Mouse (Mus musculus) 416B (cell line): ENCODE results near the gene Phb2.
"Not testable (repeated sequence)": the region's sequence is repeated elsewhere in the genome, so short reads cannot be mapped to it uniquely, and the experiment has no call there.

Experiments
- DNase-seq: peaks from one replicate; pipeline ENCODE4 v3.0.0; 2011; ENCODE audit warnings: low read depth

The Phb2 gene

DNA sequence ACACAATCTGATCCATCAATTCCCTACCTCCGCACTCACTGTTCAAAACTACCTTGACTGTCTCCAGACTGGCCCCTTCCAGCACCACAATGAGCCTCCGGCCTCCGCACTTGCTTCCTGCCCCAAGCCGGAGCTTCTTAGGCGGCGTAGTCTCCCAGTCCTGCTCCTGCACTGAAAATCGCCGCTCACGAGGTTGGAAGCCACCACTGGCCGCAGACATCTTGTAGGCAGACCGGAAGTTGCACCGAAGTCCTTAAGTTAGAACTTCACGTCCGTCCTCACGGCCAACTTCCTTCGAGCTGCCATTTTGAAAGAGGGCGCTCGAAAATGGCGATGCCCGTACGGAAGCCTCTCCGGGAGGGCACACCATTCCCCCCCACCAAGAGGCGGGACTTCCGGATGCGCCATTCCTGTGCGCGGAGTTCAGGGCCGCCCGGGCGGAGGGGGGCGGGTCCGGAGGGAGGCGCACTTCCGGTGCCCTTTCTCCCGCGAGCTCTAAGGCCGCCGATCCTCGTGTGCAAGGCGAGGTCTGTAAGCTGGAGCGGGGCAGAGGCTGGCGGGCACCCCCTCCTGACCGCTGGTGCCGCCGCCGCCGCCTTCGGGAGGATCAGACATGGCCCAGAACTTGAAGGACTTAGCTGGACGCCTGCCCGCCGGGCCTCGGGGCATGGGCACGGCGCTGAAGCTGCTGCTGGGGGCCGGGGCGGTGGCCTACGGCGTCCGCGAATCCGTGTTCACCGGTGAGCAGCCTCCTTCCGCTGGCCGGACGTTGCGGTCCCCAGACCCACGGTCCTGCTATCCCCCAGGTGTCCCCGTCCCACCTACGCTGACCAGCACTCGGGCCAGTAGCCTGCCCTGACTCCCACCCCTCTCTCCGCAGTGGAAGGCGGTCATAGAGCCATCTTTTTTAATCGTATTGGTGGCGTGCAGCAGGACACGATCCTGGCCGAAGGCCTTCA is at the start of gene Phb2, which contains the start of gene Emg1:
TSS of gene Phb2 (plus strand) at position 513 of the 959 bp plus-strand sequence.
TSS of gene Emg1 (minus strand) at position 355 of the 959 bp plus-strand sequence.
- peak; percentile 99 for DNase-seq

GRCm38 (mm10) chr6:124662477-124663423 is 49.4 kb upstream of the Phb2 start, which contains the start of gene Lpcat3:
Gene Lpcat3 (plus strand): TSS chr6:124663027.
- DNase-seq: peak; percentile 99

DNA sequence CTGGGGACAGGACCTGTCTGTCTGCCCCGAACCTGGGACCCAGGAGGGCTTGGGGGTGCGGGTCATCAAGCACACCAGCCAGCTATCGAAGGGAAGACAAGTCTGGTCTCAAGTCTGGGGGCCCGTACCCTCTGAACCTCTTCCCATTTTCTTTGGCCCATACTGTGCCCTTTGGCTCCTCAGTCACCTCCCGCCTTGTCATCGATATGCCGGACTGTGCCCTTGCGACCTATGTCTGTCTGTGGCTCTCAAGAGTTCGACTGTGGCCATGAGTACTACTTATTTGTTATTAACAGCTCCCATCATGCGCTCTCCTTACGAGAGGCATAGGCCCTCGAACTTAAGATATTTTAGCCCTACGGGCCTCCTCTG is 48.7 kb upstream of the Phb2 start:
- DNase-seq: no peak

DNA sequence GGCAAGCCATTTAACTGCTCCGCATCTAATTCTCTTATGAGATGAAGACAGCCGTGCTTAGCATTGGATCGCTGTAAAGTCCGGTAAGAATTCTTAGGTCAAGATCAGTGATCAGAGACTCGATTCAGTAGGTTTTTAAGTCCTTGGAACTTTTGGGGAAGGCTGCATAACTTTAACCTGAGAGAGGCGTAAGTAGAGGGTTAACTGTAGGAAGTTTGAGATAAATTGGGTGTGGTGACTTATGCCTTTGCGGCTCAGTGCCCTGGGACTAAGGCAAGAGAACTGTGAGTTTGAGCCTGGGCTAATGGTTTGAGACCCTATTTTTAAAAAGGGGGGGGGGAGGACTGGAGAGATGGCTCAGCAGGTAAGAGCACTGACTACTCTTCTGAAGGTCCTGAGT is 47.9 kb upstream of the Phb2 start:
- no peak for DNase-seq

DNA sequence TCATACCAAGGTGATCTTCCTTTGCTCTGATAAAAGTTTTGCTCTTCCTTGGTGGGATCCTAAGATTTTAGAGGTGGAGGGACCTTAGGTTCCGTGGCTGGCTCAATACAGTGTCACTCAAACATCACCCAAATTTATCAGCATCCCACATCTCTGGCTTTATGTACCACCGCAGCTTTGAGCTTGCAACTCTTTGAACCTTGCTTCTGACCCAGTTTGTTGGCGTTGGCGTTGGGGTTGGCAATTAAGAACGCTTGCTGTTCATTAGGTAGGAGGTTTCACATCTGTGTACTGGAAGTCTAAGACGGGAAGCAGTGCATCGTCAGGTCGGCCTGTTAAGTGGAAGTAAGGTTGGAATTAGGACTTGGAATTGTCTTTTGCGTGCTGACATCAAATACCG is 47.1 kb upstream of the Phb2 start:
- DNase-seq: no peak

DNA sequence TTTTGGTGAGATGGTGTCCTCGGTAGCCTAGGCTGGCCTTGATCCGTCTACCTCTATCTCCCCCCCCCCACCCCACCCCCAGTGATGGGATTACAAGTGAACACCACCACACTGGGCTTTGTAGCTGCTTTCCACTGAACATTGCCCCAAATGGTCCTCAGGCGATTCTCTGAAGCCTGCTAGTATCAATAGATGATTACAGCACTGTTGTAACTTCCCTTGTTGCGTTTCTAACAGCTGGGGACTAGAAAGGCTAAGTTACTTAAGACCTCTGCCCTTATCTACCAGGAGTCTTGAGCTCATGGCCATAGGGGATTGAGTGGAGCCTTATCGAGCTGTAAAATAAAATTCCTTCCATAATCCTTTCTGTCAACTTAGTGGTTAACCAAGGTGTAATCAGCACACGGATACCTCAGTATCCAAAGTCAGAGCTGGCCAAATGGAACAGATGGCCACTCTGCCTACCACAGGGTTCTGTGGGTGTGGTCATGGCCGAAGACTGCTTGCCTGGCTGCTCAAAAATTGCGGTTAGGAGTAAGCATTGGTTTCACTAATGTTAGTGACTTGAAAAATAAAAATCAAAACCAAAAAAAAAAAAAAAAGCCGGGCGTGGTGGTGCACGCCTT is 42.8 kb upstream of the Phb2 start:
- DNase-seq: peak; percentile 37

DNA sequence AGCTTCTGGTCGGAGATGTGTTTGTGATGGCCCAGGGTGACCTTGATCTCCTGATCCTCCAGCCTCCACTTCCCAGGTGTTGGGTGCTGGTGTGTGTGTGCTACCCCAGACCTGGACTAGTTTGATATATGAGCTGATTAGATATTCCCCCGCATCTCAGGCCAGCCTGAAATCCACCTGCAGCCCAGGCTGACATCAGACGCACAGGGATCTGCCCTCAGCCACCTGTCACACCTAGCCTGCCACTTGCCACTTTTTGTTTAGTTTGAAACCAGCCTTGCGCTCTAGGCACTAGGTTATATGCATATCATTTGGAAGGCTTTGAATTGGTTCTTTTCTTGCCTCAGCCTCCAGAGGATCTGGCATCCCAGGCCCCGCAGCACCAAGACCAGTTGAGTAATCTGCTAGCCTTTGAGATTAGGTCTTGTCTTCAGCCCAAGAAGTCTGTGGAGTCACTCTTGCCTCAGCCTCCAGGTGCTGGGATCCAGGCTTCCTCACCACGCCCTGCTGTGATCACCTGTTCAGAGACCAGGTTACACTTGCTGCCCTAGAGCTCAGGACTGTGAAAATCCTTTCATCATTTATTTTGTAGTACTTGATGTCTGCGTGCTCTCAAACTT is 41.7 kb upstream of the Phb2 start:
- DNase-seq: no peak

GRCm38 (mm10) chr6:124672100-124672499 is 40.0 kb upstream of the Phb2 start:
- DNase-seq: no peak

- DNase-seq: no peak
Measured at GRCm38 (mm10) chr6:124673619-124674018, 38.5 kb upstream of the Phb2 start.

DNA sequence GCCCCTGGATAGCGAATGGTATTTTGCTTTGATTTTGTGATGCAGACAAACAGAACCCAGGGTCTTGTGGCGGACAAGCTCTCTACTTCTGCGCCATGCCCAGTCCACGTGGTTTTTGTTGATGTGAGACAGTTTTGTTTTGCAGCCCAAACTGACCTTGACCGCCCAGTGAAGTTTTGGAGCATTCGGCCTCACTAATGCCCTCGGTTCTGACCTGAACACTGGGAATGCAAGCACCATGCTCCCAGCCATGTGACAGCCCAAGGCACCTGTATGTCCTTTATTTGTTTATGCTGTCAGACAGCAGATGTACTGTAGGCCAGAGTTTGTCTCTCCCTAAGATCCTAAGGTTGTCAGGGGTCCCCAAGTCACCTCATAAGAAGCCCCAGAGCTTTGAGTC is 37.5 kb upstream of the Phb2 start:
- DNase-seq: no peak

GRCm38 (mm10) chr6:124676171-124676570 is 36.0 kb upstream of the Phb2 start:
- no peak for DNase-seq

- no peak for DNase-seq
Measured at GRCm38 (mm10) chr6:124678769-124679168, 33.4 kb upstream of the Phb2 start.

DNA sequence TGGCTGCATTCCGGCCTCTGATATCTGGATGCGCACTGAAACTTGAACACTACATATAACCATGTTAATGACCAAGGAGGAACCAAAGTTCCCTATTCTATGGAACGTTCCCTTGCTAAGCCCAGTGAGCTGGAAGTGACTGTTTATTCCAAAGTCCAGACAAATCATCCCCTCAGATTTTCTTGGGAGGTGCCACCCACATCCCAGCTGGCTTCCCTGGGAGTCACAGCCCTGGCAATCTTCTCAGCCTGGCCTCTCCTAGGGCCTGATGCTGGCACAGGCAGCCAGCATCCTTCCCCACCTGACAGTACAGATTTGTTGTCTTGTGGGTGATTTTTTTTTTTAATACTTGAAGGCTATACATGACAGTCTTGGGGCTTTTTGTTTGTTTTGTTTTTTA is 32.6 kb upstream of the Phb2 start:
- no peak for DNase-seq

DNA sequence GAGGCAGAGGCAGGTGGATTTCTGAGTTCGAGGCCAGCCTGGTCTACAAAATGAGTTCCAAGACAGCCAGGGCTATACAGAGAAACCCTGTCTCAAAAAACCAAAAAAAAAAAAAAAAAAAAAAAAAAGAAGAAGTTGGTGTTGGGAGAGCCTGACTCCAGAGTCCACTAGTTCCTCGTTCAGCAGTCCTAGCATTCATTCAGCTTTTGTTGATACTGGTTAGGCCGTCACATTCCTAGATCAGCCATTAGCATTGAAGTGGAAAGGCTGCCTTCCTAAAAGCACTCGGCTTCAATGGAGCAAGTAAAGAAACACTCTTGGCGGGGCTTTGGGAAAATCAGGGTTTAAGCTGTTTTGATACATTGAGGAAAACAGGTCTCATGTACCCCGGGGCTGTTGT is 29.8 kb upstream of the Phb2 start:
- DNase-seq: not testable (repeated sequence)

DNA sequence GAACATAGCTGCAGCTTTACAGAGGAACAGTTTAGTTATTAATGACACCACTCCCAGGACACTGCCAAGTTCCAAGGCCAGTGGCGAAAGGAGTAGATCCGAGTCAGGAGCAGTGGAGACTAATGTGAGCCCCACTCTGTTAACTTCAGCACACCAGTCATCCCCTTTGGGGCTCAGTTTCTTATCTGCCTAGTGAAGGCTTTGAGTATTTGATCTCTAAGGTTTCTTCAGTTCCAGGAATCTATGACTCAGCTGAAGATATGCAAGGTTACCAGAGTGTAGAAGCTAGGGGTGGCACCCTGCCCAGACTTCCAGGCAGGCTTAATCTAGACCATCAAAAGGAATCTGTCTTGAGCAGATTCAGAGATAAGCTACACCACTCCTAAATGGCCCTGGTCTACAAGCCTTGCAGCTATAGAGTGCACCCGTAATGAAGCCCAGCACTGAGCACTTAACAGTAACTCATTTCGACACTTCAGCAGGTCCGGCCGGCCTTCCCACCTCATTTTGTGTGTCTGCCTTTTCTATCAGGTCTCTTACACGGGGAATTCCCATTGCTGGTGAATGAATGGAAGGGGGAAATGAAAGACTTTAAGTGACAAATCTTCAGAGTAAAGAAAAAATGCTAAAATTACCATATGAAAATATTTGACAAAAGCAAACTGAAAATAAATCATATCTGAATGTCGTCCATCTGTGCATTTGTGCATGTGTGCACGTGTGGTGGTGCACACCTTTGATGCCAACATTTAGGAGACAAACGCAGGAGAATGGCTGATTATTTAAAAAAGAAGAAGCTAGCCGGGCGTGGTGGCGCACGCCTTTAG is 28.3 kb upstream of the Phb2 start:
- peak; percentile 94 for DNase-seq

GRCm38 (mm10) chr6:124685606-124686386 is 26.3 kb upstream of the Phb2 start:
- peak; percentile 88 for DNase-seq

GRCm38 (mm10) chr6:124686644-124687043 is 25.5 kb upstream of the Phb2 start:
- not testable (repeated sequence) for DNase-seq

DNA sequence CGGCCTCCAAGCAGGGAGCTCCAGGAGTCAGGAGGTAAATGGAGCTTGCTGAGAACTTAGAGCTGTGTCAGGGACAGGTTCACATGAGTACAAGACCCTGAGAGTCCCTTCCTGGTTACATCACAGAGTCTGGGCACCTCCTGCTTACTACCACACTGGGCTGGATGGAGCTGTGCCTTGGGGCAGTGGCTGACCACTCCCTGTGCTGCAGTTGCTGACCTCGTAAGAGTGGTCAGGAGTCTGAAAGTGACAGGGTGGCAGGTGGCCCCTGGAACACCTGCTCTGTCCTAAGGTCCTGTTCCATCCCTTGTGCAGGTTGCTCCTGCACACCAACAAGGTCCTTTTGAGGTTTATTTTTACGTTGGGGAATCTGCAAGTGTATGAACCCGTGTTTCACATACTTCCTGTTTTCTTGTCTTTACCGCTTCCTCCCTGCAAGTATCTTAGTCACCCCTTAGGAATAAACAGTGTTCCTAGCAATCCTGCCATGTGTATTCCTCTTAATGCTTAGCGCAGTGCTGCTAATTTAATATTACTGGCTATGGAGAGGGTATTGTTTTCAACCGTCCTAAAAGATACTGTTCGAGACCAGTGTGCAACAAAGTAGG is 23.9 kb upstream of the Phb2 start:
- peak; percentile 70 for DNase-seq

- DNase-seq: no peak
Measured at GRCm38 (mm10) chr6:124689011-124689410, 23.1 kb upstream of the Phb2 start.
